Mouse (Mus musculus) MEL (cell line): ENCODE results near the gene Myct1. TPM values are rescaled to one million over a fixed set of nuclear protein-coding genes. Genes with fewer than 3 reads are reported as not detected.
A peak's percentile ranks its signal among the peaks of the same experiment; 100 is the strongest.

ENCODE experiments used
- DNase-seq: peaks from one replicate; pipeline ENCODE4 v3.0.0; 2011; ENCODE audit warnings: low read depth, low spot score
- H3K27ac ChIP-seq: 2 replicates; pipeline ENCODE4 v1.5.1; 2012; ENCODE audit warnings: low read depth, mild to moderate bottlenecking, control low read depth, low read length, moderate library complexity; ENCODE audit not compliant: control insufficient read depth
- H3K27me3 ChIP-seq, 2 experiments: fragments of 150-350 bp in 1 of 2; sonication (generic) in 1 of 2; 2 replicates each; pipeline ENCODE4 v1.6.1; 2012; ENCODE audit warnings: low read length in 2 of 2, mild to moderate bottlenecking in 2 of 2, improper control_type of control experiment in 1 of 2, moderate library complexity in 1 of 2; ENCODE audit not compliant: insufficient read depth in 2 of 2, control insufficient read depth in 1 of 2
- H3K36me3 ChIP-seq, 2 experiments: 2 replicates each; pipeline ENCODE4 v1.6.1; 2012 to 2014; ENCODE audit warnings: low read length in 2 of 2, improper control_type of control experiment in 1 of 2, inconsistent platforms in 1 of 2, mild to moderate bottlenecking in 1 of 2; ENCODE audit not compliant: insufficient read depth in 2 of 2, control insufficient read depth in 1 of 2
- H3K4me1 ChIP-seq, 2 experiments: fragments of 150-350 bp in 1 of 2; sonication (generic) in 1 of 2; 2 replicates each; pipeline ENCODE4 v1.6.1; 2012; ENCODE audit warnings: low read length in 2 of 2, improper control_type of control experiment in 1 of 2, mild to moderate bottlenecking in 1 of 2; ENCODE audit not compliant: insufficient read depth in 2 of 2, control insufficient read depth in 1 of 2
- H3K4me3 ChIP-seq, 2 experiments: fragments of 150-350 bp in 1 of 2; sonication (generic) in 1 of 2; 2 replicates each; pipeline ENCODE4 v1.5.1; 2012; ENCODE audit warnings: low read depth in 2 of 2, low read length in 2 of 2, mild to moderate bottlenecking in 2 of 2, moderate library complexity in 2 of 2, control low read depth in 1 of 2, improper control_type of control experiment in 1 of 2; ENCODE audit not compliant: control insufficient read depth in 1 of 2, insufficient read depth in 1 of 2
- H3K79me2 ChIP-seq: 2 replicates; pipeline ENCODE4 v1.6.1; 2012; ENCODE audit warnings: mild to moderate bottlenecking, low read length, moderate library complexity; ENCODE audit not compliant: control insufficient read depth, poor library complexity, insufficient read depth
- H3K9ac ChIP-seq: 2 replicates; pipeline ENCODE4 v1.6.1; 2012; ENCODE audit warnings: low read depth, mild to moderate bottlenecking, control low read depth, low read length, moderate library complexity; ENCODE audit not compliant: control insufficient read depth, poor library complexity, severe bottlenecking
- H3K9me3 ChIP-seq: fragments of 150-350 bp; sonication (generic); replicated peaks from 2 replicates; pipeline ENCODE4 v1.6.1; 2012; ENCODE audit warnings: mild to moderate bottlenecking, low read length, improper control_type of control experiment, moderate library complexity; ENCODE audit not compliant: insufficient read depth
- BHLHE40 ChIP-seq: IDR thresholded peaks from 2 replicates; pipeline ENCODE4 v1.6.1; 2012; ENCODE audit warnings: low read depth, mild to moderate bottlenecking, inconsistent platforms, low read length, improper control_type of control experiment, borderline replicate concordance
- CHD2 ChIP-seq: IDR thresholded peaks from 2 replicates; pipeline ENCODE4 v1.6.1; 2011; ENCODE audit warnings: low read length, improper control_type of control experiment
- CTCF ChIP-seq, 3 experiments: IDR thresholded peaks in 2 of 3; conservative IDR thresholded peaks in 1 of 3; 2 replicates each; pipeline ENCODE4 v1.5.1; 2011 to 2012; ENCODE audit warnings: low read length in 3 of 3, low read depth in 2 of 3, mild to moderate bottlenecking in 2 of 3, improper control_type of control experiment in 1 of 3, inconsistent platforms in 1 of 3, mixed read lengths in 1 of 3, moderate library complexity in 1 of 3; ENCODE audit not compliant: control insufficient read depth in 1 of 3, insufficient read depth in 1 of 3, poor library complexity in 1 of 3, severe bottlenecking in 1 of 3
- E2F4 ChIP-seq: IDR thresholded peaks from 2 replicates; pipeline ENCODE4 v1.6.1; 2011; ENCODE audit warnings: low read depth, low read length, improper control_type of control experiment, borderline replicate concordance
- ELF1 ChIP-seq: IDR thresholded peaks from 2 replicates; pipeline ENCODE4 v1.6.1; 2014; ENCODE audit warnings: low read depth, mild to moderate bottlenecking, inconsistent platforms, low read length, improper control_type of control experiment, moderate library complexity
- EP300 ChIP-seq, 2 experiments: IDR thresholded peaks; 2 replicates each; pipeline ENCODE4 v1.6.1; 2011; ENCODE audit warnings: improper control_type of control experiment in 2 of 2, low read length in 2 of 2, low read depth in 1 of 2, mild to moderate bottlenecking in 1 of 2
- ETS1 ChIP-seq: IDR thresholded peaks from 2 replicates; pipeline ENCODE4 v1.6.1; 2012; ENCODE audit warnings: low read depth, mild to moderate bottlenecking, inconsistent platforms, low read length, improper control_type of control experiment, moderate library complexity
- GATA1 ChIP-seq: IDR thresholded peaks from 2 replicates; pipeline ENCODE4 v1.6.1; 2011; ENCODE audit warnings: low read depth, low read length, improper control_type of control experiment
- HCFC1 ChIP-seq: IDR thresholded peaks from 2 replicates; pipeline ENCODE4 v1.6.1; 2012; ENCODE audit warnings: low read depth, mild to moderate bottlenecking, inconsistent platforms, low read length, improper control_type of control experiment, moderate library complexity
- MAZ ChIP-seq: IDR thresholded peaks from 2 replicates; pipeline ENCODE4 v1.6.1; 2012; ENCODE audit warnings: low read depth, mild to moderate bottlenecking, inconsistent platforms, low read length, improper control_type of control experiment
- MEF2A ChIP-seq: IDR thresholded peaks from 2 replicates; pipeline ENCODE4 v1.6.1; 2014; ENCODE audit warnings: low read depth, mild to moderate bottlenecking, inconsistent platforms, low read length, improper control_type of control experiment; ENCODE audit not compliant: poor library complexity, insufficient replicate concordance, severe bottlenecking; ENCODE audit errors: extremely low read depth
- MXI1 ChIP-seq: IDR thresholded peaks from 2 replicates; pipeline ENCODE4 v1.6.1; 2011; ENCODE audit warnings: mild to moderate bottlenecking, low read depth, low read length, improper control_type of control experiment
- MYB ChIP-seq: IDR thresholded peaks from 2 replicates; pipeline ENCODE4 v1.6.1; 2011; ENCODE audit warnings: mild to moderate bottlenecking, low read depth, low read length, improper control_type of control experiment
- NELFE ChIP-seq: IDR thresholded peaks from 2 replicates; pipeline ENCODE4 v1.6.1; 2011; ENCODE audit warnings: low read depth, low read length, improper control_type of control experiment
- POLR2AphosphoS2 ChIP-seq: IDR thresholded peaks from 2 replicates; pipeline ENCODE4 v1.6.1; 2011; ENCODE audit warnings: low read length, improper control_type of control experiment
- RAD21 ChIP-seq: IDR thresholded peaks from 2 replicates; pipeline ENCODE4 v1.6.1; 2011; ENCODE audit warnings: mild to moderate bottlenecking, low read depth, low read length, improper control_type of control experiment
- RCOR1 ChIP-seq: IDR thresholded peaks from 2 replicates; pipeline ENCODE4 v1.6.1; 2012; ENCODE audit warnings: low read depth, mild to moderate bottlenecking, inconsistent platforms, low read length, improper control_type of control experiment
- SMC3 ChIP-seq: IDR thresholded peaks from 2 replicates; pipeline ENCODE4 v1.6.1; 2011; ENCODE audit warnings: low read depth, low read length, improper control_type of control experiment
- TAL1 ChIP-seq: IDR thresholded peaks from 2 replicates; pipeline ENCODE4 v1.6.1; 2012; ENCODE audit warnings: mild to moderate bottlenecking, inconsistent platforms, low read length, moderate library complexity, mixed read lengths
- TBP ChIP-seq: IDR thresholded peaks from 2 replicates; pipeline ENCODE4 v1.8.0; 2011; ENCODE audit warnings: low read depth, low read length, improper control_type of control experiment
- TCF12 ChIP-seq: IDR thresholded peaks from 2 replicates; pipeline ENCODE4 v1.6.1; 2014; ENCODE audit warnings: low read depth, mild to moderate bottlenecking, inconsistent platforms, low read length, improper control_type of control experiment, moderate library complexity
- USF1 ChIP-seq: IDR thresholded peaks from 2 replicates; pipeline ENCODE4 v1.6.1; 2014; ENCODE audit warnings: low read depth, mild to moderate bottlenecking, inconsistent platforms, low read length, improper control_type of control experiment, moderate library complexity
- ZC3H11A ChIP-seq: IDR thresholded peaks from 2 replicates; pipeline ENCODE4 v1.6.1; 2012; ENCODE audit warnings: low read depth, mild to moderate bottlenecking, inconsistent platforms, low read length, improper control_type of control experiment
- ZKSCAN1 ChIP-seq: IDR thresholded peaks from 2 replicates; pipeline ENCODE4 v1.6.1; 2012; ENCODE audit warnings: low read depth, mild to moderate bottlenecking, inconsistent platforms, low read length, improper control_type of control experiment, moderate library complexity
- polyA plus RNA-seq, 2 experiments: library from polyadenylated mRNA; stranded (reverse) in 1 of 2; unstranded in 1 of 2; fragments of >175 nt in 1 of 2; fragments of >200 nt in 1 of 2; gene quantifications; 2 replicates each; pipeline versions ENCODE4 v1.2.1 to v1.2.4; 2012; ENCODE audit warnings: low replicate concordance in 2 of 2, low read depth in 1 of 2; ENCODE audit not compliant: insufficient read length in 2 of 2, insufficient read depth in 1 of 2, missing spikeins in 1 of 2
- total RNA-seq: library from RNA; depleted of rRNA; stranded (reverse); fragments of 300-350 nt; gene quantifications from 2 replicates; pipeline ENCODE4 v1.2.3, GENCODE M21; 2012

The Myct1 gene
- total and polyA plus RNA-seq, 3 experiments = 0.24 TPM; not detected in 2

- no peak overlapping the region for H3K9ac ChIP-seq
- H3K4me3 ChIP-seq = no peak overlapping the region
- H3K79me2 ChIP-seq = no peaks in the 10 kb centered on the region
- H3K36me3 ChIP-seq = peaks cover 0 to 3% of the 10 kb centered on the region in 2 experiments; a peak in 2 of 4 replicates
- H3K27me3 ChIP-seq = no peaks in the 10 kb centered on the region; a peak in 1 of 4 replicates
- no peak for DNase-seq
- TF ChIP-seq TBP (no peak), ZKSCAN1 (no peak), TCF12 (no peak), CHD2 (no peak), MAZ (no peak)
- TF ChIP-seq, all 39 proteins: peak for 0
- Histone ChIP-seq H3K9me3 (no peaks in the 10 kb centered on the region), H3K4me1 (peaks cover 0 to 6% of the 10 kb centered on the region in 2 experiments; a peak in 2 of 4 replicates), H3K27ac (no peak overlapping the region)
These were observed 3.0 kb downstream of the Myct1 start for GRCm38 (mm10) chr10:5596559-5596958.

GRCm38 (mm10) chr10:5600123-5600522 is 6.5 kb downstream of the Myct1 start:
- no peaks in the 10 kb centered on the region for H3K79me2 ChIP-seq
- H3K27me3 ChIP-seq = no peaks in the 10 kb centered on the region; a peak in 2 of 4 replicates
- no peaks in the 10 kb centered on the region for H3K36me3 ChIP-seq
- no peak overlapping the region for H3K4me3 ChIP-seq
- H3K9ac ChIP-seq = no peak overlapping the region
- H3K9me3 ChIP-seq = no peaks in the 10 kb centered on the region
- peak; percentile 80 for DNase-seq
- no peak overlapping the region for H3K27ac ChIP-seq
- TF ChIP-seq ETS1 (no peak), CTCF (IDR thresholded peaks at IDR 0.05 in 2 of 3, conservative IDR thresholded peaks at IDR 0.05 in 1 of 3; ENCODE audit: control insufficient read depth in 1 of 3, insufficient read depth in 1 of 3, low read depth in 2 of 3, low read length in 3 of 3, poor library complexity in 1 of 3, severe bottlenecking in 1 of 3) (peak in 2 of 3 experiments; percentile 58 to 78; a peak in 4 of 6 replicates), E2F4 (no peak), RAD21 (peak; percentile 83), USF1 (no peak), SMC3 (peak; percentile 80), ZC3H11A (peak; percentile 77), TAL1 (no peak)
- no peaks in the 10 kb centered on the region for H3K4me1 ChIP-seq

GRCm38 (mm10) chr10:5603512-5603911 is 9.9 kb downstream of the Myct1 start:
- H3K27ac ChIP-seq = no peak overlapping the region
- no peaks in the 10 kb centered on the region for H3K4me1 ChIP-seq
- no peaks in the 10 kb centered on the region for H3K9me3 ChIP-seq
- H3K9ac ChIP-seq = no peak overlapping the region
- no peak overlapping the region for H3K4me3 ChIP-seq
- no peaks in the 10 kb centered on the region for H3K79me2 ChIP-seq
- no peak for DNase-seq
- peaks cover 0 to under 1% of the 10 kb centered on the region in 2 experiments; a peak in 3 of 4 replicates for H3K27me3 ChIP-seq
- no peak for TF ChIP-seq POLR2AphosphoS2
- TF ChIP-seq GATA1 = no peak
- TF ChIP-seq BHLHE40 = no peak
- no peak for TF ChIP-seq MEF2A
- no peak for TF ChIP-seq USF1
- no peak for TF ChIP-seq MXI1
- no peak for TF ChIP-seq ZKSCAN1
- TF ChIP-seq CHD2 = no peak
- no peak for TF ChIP-seq RCOR1
- TF ChIP-seq ELF1 = no peak
- no peak for TF ChIP-seq HCFC1
- no peak for TF ChIP-seq EP300 (IDR thresholded peaks at IDR 0.05; ENCODE audit: low read depth in 1 of 2, low read length in 2 of 2)
- no peak for TF ChIP-seq TCF12
- TF ChIP-seq TAL1 = no peak
- TF ChIP-seq MYB = no peak
- TF ChIP-seq NELFE = no peak
- no peaks in the 10 kb centered on the region for H3K36me3 ChIP-seq
